Mouse (Mus musculus) bone marrow, adult 2 months (tissue): ENCODE measurements at regions not wholly inside any gene's neighbourhood (a gene's known extent, or its start where the extent isn't known, plus 50 kb on each side); places are given as distances from the start of the nearest gene placed in this dataset.

Experiments
- CTCF ChIP-seq: fragments of 200-500 bp; IDR thresholded peaks from 2 replicates; pipeline ENCODE4 v1.5.1; 2011; ENCODE audit warnings: low read length, control low read depth; ENCODE audit not compliant: control insufficient read depth, insufficient read depth
- POLR2A ChIP-seq: fragments of 200-500 bp; IDR thresholded peaks from 2 replicates; pipeline ENCODE4 v1.6.1; 2011; ENCODE audit warnings: low read depth, mild to moderate bottlenecking, control low read depth, low read length, borderline replicate concordance; ENCODE audit not compliant: control insufficient read depth

DNA sequence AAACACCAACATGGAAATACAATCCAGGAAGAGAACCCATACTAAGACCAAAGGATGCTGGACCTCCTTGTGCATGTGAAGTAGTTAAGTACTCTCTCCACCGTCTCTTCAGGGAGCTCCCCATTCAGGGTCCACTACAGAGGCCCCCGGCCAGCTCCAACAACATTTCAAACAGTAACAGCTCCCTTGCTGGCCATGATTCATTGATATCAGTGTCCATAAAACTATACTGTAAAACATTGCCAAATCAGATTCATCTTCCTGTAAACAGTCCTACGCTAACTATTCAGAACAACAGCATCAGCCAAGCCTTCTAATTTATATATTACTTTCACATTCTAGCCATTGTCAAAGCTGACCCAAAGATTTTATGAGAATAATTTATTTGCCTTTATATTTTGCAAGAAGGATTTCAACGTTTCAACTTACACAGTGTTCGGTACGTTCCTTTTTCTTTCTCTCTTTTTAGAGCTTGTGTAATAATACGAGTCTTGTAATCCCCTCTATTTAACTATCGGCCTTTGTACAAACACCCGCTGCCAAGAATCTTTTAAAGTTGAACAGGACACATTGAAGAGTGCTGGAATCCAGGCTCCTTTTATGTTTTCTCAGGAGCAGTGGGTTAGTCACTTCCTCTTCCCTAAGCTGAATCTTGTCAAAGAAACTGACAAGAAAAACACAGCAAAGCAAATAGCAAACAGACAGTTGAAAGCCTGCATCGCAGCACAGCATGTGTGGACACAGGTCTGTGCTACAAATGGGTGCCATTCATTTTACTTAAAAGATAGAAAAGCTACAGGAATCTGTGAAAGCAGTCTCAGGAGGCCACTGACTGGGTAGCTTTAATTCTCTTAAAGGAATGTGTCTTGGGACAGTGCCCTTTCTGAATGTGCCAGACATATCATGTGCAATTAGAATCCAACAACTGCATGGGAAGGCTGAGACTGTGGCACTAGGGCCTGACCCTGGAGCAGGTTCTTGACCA, 531.4 kb upstream of the Adamts16 start:
- no peak for TF ChIP-seq CTCF
- TF ChIP-seq POLR2A, result no peak
